Mouse (Mus musculus) retina, postnatal 1 day (tissue): Measurements from ENCODE around the gene Max.

Experiments
- DNase-seq: peaks from one replicate; pipeline ENCODE4 v3.0.0-alpha.2; 2012

Max gene

DNA sequence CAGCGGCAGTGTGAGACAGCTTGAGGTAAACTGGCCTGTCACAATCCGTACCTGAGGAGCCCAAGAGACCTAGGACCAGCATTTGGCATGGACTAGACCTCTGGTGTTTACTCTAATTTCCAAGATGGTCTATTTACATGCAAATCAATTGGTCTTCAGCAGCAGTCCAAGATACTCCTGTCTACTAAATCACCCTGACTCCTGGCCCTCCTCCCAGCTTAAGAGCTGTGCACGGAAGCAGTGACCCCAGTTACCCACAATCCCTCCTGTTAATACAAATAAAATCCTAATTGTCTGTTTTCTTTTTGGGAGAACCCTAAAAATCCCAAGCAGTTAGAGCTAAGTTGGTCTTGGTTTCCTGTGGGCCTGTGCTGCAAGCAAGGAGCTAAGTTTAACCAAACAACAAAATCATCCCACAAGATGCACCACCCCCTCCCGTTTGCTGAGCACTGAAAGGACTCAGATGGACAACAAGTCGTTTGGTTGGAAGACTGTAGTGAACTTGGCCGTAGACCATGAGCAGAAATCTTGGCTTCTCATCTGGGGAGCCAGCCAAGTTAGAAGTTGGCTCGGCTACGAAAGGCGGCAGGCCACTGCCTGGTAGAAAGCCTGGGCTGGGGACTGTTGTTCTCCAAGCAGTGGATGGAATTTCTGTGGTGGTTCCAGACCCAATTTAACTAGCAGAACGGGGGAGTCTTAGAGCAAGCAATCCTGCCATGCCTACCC is 7.1 kb downstream of the Max start:
- DNase-seq = no peak

DNA sequence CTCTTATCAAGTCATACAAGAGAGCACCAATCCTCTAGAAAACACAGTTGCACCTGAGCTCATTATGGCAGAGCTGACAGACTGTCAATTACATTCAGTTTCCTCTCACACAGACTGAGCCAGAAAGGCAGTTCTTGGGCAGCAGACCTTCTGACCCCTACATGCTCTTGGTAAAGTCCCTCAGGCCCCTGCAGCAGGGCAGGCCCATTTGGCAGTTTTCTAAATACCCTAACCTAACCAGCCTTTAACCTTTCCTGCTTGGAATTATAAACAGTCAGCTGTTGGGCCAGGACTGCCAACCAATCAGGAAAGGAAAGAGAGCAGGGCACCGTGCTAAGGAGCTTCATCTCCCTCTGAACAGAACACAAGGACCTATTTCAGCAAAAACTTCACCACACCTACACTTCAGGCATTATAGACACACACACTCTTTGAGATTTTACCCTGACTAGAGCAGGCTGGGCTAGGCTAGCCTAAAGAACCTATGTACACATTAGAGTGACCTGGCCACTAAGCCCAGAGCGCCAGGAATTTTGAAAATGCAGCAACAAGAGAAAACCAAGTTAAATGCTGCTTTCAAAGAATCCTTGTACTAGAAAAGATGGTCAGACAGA is 8.1 kb downstream of the Max start:
- no peak for DNase-seq

DNA sequence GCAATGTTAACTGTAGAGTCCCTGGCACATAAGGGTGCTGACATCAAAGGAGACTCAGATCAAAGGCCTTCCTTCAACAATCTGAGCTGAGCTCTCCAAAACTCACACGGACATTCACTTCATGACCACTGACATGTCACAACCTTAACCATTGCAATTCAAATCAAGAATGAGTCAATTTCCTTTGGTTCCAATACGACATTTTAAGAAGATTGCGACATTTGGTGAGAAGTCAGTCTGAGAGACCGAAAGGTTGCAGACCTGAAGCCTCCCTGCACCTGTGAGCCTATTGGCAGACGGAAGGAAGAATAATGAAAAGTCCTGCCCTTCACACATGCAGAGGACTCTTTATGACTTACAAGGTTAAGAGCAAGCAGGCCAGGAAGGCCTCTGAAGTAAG is 11.7 kb downstream of the Max start:
- no peak for DNase-seq

DNA sequence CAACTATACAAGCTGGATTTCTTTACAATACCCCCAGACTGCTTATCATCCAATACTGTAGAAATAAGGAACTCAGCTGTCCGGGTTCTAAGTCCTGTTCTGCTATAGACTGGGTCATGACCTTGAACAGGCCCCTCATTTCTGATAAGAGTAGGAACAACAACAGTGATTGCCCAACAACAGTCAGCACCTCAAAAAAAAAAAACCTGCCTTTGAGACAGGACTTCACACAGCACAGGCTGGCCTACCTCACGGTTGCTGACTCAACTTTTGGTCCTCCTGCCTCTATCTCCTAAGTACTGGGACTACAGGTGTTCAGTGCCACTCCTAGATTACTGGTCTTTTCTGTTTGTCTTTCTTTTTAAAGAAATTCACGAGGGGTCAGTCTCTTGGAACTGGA is 13.2 kb downstream of the Max start:
- no peak for DNase-seq

DNA sequence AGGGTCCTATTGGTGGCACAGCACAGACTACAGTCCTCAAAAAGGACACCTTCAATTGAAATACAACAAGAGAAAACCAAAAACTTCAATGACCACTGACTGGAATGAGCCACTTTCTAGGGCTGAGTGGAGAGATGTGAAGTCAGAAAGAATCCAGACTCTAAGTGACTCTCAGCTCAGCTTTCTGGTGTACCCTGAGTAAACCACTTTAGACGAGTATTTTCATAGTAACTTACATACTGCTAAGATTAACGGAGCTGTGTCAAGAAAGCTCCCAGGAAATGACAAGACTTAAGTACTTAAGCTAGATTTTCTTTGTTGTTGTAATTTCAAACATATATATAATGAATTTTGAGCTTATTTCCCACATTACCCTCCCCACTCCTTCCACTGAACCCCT is 13.8 kb downstream of the Max start:
- DNase-seq = no peak

DNA sequence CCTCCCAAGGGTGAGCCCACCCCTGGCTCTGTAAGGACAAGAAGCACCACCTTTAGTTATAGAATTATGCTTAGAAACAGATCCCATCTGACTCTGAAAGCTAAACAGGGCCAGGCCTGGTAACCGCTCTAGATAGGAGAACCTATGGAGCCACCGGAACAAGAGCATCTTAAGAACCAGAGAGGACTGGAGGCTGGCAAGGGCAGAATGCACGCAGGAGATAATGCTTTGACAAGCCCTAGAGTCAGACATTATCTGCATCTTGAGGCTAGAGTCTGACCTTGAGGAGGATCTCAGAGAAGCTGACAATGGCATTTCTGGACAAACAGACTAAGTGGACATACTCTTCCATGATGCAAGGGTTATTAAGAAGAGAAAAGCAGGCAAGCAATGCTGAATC is 14.5 kb downstream of the Max start:
- no peak for DNase-seq

DNA sequence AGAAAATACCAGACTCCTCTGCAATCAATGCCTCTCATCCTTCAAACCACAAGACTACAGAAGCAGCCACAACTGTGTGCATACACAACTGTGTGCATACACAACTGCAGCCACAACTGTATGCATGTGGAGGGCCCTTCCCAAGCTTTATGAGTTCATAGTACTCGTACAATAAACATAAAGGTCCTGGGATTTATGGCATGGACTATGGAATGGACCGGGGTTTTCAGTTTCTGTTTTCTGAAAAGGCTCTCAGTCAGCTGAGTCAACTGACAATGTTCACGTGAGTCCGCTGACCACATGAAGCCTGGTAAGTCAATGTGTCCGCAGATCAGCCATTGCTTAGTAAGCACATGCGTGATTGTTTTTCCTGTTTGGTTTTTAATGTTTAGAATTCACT is 18.5 kb downstream of the Max start:
- no peak for DNase-seq

DNA sequence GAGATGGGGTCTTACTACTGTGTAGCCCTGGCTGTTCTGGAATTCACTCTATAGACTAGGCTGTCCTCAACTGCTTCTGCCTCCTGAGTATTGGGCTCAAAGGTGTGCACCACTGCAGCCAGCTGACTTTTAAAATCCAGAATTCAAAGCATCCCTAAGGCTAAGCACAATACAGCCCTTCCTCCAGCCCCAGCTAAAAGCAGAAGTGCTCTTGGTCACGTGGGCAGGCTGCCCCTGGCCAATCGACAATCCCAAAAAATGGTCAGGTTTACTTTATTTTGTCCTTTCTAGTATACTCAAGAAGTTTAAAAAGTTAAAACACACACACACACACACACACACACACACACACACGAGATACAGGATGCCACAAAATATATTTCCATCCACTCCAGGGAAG is 19.0 kb downstream of the Max start:
- DNase-seq = no peak

DNA sequence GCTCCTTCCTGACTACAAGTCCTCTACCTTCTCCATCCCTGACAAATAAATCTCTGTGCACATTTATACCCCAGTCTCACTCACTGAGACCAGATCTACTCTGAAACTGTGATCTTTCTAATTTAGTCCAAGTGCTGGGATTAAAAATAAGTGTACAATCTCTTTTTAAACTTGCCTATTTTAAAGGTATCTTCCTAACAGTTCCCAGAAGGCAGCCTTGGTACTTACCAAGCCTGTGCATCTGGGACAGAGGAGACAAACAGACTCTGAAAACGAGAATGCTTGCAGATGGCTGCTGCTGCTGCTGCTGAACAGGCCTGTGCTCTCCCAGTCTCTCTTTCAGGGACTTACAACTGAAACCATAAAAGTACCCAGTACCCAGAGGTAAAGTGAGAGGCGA is 19.5 kb downstream of the Max start:
- no peak for DNase-seq

DNA sequence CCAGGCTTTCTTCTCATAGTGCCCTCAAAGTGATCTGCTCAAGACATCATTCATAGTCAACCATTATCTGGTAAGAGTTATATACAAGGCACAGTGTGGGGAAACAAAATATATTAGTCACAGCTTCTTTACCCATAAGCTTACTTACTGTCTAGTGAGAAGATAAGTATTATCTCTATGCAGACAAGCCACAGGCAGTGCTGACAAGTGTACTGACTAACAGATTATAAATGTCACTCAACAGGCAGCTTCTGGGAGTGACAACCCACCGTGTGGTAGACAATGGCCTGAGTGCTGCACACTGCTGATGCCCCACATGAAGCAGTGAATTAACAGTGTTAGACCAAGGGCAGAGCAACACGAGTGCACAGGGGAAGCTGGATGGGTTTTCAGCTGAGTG is 20.5 kb downstream of the Max start:
- DNase-seq = no peak

DNA sequence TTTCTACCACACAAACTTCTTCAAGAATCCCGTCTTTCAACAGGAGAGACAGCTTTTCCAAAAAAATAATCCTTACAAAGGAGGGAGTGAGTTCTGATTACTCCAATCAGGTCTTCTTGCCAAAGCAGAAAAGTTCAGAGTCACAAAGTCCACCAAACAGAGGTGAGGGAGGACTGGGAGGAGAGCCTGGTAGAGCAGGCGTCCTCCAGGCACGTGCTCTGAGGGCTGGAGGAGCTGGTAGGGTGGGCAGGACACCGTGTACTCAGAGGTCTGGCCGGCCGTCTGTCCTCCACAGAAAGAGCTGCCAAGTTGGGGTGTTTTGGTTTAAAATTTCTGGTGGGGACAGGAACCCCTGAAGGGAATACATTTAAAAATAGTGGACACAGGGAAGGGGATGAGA is 24.0 kb downstream of the Max start:
- no peak for DNase-seq

DNA sequence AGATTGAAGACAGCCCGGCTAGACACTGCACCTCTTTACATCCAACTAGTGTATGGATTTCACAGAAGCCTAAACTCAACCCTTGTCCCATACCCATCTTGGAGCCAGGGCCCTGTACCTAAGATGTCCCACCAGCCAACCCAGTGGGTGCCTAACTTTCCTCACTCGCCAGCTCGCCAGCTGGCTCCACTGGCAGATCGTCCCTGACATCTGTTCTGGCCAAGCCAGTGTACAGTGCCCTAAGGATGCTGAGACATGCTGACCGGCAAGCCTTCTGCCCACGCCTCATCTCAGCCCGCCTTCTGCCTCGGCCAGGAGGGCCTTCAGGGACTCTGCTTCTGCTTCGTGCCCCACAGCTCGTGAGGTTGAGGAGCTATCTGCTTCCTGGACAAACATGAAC is 25.8 kb downstream of the Max start:
- DNase-seq = no peak

DNA sequence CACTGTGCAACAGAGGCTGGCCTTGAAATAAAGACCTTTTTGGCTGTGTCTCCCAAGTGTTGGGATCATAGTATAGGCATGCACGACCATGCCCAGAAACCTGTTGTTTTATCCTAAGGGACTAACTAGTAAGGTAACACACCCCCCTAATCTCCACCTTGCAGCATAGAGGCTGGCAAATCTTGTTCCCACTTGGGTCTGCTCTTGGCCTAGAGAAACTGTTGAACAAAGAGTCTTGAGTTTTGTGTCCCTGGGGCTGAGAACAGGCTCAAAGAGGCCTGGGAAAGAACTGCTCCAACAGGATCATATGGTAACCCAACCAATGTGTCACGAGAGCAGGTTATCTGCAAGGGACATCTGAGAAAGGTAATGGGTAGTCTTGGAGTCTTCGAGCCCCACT is 27.6 kb downstream of the Max start:
- no peak for DNase-seq

DNA sequence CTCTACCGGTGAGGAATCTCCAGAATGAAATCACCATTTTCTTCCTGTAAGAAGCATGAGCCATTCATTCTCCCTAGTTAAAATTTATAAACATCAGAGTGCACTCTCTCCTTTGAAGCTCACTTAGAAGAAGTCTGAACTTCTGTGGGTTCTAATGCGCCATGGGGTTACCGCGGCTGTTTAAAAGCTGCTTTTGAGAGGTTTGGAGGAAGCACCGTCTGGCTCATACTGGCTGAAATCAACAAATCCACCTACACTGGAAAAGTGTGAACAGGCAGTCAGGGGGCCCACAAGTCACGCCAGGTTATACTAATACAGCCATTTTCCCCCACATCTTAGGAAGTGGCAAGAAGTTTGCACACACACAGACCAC is 29.3 kb downstream of the Max start:
- DNase-seq = no peak

DNA sequence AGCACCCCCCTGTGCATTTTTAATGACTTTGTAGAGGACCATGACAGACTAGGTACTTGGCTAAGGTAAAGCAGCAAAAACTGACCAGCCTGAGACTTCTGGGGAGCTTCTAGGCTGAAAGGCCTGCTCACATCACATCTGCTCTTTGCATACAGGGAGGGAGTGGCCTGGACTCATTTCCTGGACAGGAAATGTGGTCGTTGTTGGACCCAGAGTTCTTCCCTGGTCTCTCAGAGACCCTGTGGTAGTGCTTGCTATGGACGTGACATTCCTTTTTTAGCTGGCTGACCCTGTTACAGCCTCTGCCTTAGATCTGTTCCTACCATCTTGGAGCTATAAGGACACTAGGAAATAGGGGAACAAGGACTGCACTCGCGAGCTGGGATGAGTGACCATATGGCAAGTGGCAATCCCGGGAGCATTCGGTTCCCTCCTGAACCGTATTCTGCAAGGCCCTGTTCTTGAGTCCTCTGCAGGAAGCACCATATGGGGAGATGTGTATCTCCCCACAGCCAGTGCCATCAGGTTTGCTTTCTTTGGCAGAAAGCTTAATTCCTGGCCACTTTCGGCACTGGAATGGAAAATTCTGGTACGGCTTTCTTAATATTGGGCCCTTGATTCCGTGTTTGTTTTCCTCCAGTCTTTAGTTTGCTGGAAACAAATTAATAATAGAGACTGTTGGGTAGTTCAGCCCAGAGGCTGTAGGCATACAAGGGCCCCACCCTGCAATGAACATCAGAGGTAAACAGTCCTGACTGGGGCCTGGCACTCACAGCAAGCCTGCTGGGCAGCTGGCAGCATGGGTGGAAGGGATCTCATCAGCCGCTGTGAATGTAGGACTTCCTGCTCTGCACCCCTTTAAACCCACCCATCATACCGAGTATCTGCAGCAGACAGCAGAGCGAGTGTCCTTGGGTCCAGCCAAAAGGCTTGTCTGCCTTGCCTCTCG is 30.0 kb downstream of the Max start:
- no peak for DNase-seq

DNA sequence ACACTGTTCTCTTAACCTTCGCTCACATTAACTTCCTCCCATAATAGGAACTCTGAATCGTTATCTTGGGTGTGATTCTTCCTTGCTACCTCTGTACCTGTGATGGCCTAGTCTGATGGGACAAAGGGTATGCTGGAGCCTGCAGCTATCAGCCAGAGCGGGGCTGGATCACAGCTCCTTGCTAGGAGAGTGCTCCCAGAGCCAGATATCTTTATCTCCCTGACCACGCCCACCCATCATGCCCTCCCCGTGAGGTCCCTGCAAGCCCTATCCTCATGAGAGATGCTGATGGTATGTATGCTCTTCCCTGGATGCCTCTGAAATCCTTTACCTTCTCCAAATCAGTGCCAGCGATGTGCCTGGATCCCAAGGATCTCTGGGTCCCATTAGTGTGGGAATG is 31.8 kb downstream of the Max start:
- no peak for DNase-seq

DNA sequence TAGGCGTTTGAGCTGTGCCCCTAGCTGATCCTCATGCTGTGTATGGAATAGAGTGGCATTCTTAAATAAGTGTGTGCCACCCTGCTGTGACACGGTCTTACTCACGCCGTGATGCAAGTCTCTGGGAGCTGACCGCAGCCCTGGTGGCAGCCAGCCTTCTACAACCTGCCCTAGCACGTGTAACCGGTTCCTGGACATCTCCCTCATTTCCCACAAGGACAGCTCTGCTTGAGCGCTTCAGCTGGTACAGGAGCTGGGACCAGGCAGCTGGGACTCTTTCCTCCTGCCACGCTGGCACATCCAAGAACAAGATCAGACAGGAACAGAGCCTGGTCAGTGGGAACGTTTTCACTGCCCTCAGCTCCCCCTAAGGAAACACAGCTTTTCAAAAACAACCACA is 34.5 kb downstream of the Max start:
- no peak for DNase-seq

DNA sequence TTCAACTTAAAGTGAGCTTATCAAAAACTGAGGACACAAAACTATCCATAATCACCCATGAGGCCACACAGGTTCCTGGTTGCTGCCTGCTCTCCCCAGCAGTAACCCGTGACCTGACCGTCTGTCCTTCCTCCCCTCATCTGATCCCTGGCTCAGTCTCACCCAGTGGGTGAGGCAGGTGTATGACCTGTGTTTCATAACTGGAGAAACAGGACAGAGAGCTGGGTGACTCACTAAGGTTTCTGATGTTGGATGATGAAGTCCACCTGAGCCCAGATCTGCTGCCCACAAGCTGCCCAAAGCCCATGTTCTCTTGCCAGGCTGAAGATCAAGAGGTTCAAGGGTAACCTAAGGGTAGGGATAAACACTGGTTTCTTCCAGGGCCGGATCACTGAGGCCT is 35.0 kb downstream of the Max start:
- DNase-seq = no peak

DNA sequence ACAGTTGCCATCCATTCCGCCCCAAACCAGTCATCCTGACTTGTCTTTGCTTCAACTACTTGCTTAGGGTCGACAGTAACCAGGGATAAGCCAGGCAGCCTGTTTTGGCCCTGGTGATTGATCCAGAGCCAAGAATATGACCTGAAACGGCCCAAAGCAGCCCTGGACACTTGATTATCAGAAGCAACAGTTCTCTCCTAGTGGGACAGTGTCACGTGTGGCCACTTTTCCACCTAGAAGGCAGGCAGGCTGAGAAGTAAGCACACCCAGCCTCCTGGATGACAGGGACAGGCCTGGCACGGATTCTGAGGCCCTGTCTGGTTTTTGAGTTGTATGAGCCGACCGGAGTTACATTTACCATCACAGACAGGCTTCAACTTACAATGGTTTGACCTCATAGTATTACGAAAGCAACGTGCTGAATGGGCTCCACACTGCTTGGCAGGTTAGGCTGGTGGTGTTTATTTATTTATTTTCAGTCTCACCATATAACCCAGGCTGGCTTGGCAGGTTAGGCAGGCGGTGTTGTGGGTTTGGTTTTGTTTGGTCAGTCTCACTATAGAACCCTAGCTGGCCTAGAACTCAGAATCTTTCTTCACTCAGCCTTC is 35.6 kb downstream of the Max start:
- DNase-seq = no peak

DNA sequence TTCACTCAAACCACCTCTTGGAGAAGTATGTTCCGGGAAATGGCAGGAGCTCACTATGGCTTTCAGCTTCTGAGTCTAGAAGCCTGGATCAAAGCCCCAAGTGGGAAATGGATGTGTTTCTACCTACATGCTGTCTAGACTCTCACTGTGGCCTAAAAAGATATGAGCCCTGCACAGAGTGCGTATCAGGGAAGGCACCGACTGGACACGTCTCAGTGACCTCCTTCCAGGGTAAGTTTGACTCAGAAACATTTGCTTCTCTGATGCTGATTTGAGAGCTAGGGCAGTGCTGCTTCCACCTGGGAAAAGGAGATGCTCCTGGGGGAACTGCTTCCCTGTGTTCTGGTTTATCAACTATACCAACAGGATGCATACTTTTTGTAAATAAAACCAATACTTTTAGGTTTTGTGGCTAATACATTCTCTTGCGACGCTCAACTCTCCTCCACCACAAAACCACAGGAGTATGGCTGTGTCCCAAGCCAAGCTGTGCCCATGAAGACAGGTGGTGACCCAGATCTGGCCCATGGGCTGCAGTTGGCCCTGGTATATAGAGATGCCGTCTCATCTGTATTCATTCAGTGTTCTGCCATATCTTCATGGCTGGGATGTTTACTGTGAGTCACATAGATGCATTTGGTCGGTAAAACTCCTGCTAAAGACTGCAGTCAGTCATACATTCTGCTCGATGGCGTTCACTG is 36.9 kb downstream of the Max start:
- no peak for DNase-seq

DNA sequence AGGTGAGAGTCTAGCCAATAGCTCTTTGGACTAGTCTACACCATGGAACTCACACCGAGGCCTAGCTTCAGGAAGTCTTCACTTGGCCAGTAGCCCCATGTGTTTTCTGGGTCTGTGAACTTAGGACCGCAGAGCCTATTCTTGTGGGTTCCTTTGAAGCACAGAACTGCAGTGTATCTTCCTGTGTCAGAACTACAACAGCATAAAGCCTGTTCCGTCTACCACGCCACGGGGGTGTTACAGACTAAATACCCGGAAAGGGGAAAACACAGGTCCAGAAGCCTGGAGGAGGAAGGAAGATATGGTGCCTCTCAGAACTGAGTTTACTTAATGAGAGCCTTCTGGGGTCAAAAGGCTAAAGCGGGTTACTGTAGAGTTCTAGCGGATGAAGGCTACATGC is 38.9 kb downstream of the Max start:
- no peak for DNase-seq

DNA sequence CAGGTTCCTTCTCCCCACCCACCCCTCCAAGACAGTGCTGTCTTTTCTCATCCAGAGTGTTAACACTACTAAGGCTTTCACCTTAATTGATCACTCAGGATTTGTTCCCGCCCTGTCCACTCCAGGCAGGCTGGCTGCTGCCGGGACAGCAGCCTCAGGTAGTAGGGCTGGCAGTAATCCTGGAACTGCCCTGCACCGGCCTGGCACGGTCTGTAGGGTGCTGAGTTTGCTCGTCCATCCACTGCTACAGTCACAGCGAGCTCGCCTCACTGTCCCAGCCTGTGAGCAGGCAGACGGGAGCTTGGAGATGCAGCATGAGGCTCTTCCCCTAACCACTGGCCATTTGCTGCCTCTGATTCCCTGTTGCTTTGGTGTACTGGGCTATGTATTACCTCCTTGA is 41.0 kb downstream of the Max start:
- no peak for DNase-seq

DNA sequence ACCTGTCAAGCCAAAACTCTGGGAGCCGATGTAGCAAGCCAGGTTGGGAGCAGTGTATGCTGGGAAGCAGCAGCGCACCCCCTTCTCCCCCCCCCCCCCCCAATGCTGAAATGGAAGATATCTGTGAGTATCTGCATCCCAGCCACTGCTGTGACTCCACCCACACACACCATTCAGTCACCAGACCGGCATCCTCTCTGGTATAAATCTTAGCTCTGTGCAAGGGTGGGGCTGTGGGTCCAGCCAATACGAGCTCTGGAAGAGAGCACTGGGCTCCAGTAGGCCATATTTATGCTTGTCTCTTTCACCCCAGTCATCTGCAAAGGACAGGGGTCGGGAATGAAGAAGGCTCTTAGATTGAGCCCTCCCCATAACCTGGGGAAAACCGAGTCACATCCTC is 41.6 kb downstream of the Max start:
- DNase-seq = no peak
